Mouse (Mus musculus): ENCODE measurements around the gene Gabrb3. TPM values are rescaled to one million over a fixed set of nuclear protein-coding genes. Genes with fewer than 3 reads are reported as not detected.
A peak's percentile ranks its signal among the peaks of the same experiment; 100 is the strongest.

Gabrb3 gene
- polyA plus RNA-seq, 1 experiment from 2014 or later, result 17.0 TPM

DNA sequence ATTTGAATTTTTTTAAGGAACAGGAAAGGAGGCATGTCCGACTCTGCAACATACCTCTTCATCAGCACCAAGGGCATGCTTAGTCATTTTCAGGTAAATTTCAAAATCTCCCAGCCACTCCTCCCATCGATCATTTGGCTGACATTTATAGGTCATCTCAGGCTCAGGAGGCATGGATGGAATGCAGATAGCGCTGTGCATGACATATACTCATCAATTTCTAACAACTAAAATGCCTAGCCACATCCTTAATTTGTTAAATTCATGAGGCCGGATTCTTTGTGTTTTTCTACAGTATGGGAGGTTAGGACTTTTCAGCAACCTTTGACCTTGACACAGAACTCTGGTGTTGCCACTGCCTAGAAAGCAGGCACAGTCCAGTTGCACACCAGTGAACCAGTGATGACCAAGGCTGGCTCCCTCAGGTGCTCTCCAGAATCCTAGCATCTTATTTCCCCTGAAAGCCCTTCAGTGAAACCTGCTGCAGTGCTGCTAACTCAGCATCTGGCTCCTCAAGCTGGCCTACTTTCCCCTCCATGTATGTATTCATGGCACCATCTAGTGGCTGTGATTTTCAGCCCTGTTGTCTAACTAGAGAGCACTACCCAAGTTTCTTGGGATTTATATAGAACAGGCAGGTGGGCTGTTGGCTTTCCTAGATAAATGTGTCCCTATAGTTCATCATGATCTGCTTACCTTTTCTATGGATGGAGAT lies 54.5 kb downstream of the Gabrb3 start:
- no peaks in the 10 kb centered on the region for H3K27me3 ChIP-seq
- ATAC-seq (ENCODE audit: low FRiP score), result peak; percentile 60
- no peak overlapping the region for H3K9ac ChIP-seq
- WGBS, result 77% methylated on average over 4 of the region's 4 CpGs
- no peaks in the 10 kb centered on the region for H3K9me3 ChIP-seq (replicated peaks)
- no peak overlapping the region for H3K4me3 ChIP-seq
- no peaks in the 10 kb centered on the region for H3K36me3 ChIP-seq
- no peaks in the 10 kb centered on the region for H3K4me1 ChIP-seq
- no peak overlapping the region for H3K4me2 ChIP-seq (replicated peaks)
- no peak overlapping the region for H3K27ac ChIP-seq

DNA sequence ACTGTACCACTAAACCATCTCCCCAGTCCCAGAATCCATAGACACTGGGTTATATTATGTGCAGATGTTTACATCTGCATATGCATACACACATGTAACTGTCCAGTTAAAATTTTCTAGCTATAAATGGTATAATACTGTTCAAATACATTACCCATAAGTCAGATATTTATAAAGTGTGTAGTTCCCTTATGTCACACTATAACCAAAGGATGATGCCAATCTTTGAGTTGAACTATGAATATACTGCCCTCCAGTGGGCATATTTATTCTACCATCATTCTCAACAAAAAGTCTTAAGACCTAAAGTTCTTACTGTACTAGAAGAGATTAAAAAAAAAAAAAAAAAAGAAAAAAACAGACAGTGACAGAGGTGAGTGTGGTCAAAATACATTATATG lies 63.4 kb downstream of the Gabrb3 start:
- H3K36me3 ChIP-seq, result no peaks in the 10 kb centered on the region
- no peaks in the 10 kb centered on the region for H3K4me1 ChIP-seq
- no peak overlapping the region for H3K9ac ChIP-seq
- H3K4me2 ChIP-seq (replicated peaks), result no peak overlapping the region
- ATAC-seq (ENCODE audit: low FRiP score), result no peak
- H3K27ac ChIP-seq, result no peak overlapping the region
- no peaks in the 10 kb centered on the region for H3K9me3 ChIP-seq (replicated peaks)
- H3K4me3 ChIP-seq, result no peak overlapping the region
- H3K27me3 ChIP-seq, result no peaks in the 10 kb centered on the region

DNA sequence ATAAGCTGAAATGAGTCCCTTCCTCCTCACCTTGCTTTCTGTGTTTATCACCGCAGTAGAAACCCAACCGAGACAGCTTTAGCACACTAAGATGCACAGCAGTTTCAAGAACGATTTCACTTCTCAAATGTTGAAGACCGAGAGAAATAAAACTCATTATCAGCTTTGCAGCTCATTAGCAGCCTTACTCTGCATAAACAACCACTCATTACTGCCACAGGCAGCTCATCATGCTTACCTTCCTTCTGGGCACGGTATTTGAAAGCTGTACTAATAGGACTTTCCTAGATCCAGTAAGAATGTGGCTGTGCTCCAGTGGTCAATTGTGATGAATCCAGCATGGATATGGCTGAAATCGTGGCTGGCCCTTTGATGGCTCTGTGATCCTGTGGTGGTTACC lies 67.4 kb downstream of the Gabrb3 start:
- 87% methylated on average over 6 of the region's 6 CpGs for WGBS
- Histone ChIP-seq H3K4me1 (no peaks in the 10 kb centered on the region), H3K4me2 (replicated peaks) (no peak overlapping the region), H3K9me3 (replicated peaks) (no peaks in the 10 kb centered on the region), H3K27me3 (no peaks in the 10 kb centered on the region), H3K4me3 (no peak overlapping the region), H3K36me3 (no peaks in the 10 kb centered on the region), H3K27ac (no peak overlapping the region), H3K9ac (no peak overlapping the region)
- no peak for ATAC-seq (ENCODE audit: low FRiP score)

DNA sequence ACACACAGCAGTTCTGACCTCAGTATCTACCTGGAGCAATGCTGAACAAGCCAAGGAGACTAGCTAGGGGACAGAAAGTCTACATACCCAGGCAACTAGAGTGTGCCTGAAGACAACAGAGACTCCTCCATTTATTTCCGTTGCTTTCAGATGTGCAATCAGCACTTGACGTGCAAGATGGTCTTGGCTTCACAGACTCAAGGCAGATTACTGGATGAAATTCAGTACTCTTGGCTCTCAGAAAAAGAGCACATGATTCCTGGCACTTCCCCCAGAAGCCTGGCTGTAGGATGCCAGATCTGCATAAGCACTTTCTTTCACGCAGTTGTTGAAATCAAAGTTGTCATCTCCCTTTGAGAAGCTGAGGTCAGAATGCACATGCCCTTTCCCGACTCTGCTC lies 72.3 kb downstream of the Gabrb3 start:
- H3K4me1 ChIP-seq, result no peaks in the 10 kb centered on the region
- H3K4me2 ChIP-seq (replicated peaks), result no peak overlapping the region
- no peak overlapping the region for H3K4me3 ChIP-seq
- H3K27ac ChIP-seq, result no peak overlapping the region
- H3K36me3 ChIP-seq, result no peaks in the 10 kb centered on the region
- no peak overlapping the region for H3K9ac ChIP-seq
- H3K9me3 ChIP-seq (replicated peaks), result no peaks in the 10 kb centered on the region
- 79% methylated on average over 4 of the region's 4 CpGs for WGBS
- no peaks in the 10 kb centered on the region for H3K27me3 ChIP-seq
- ATAC-seq (ENCODE audit: low FRiP score), result no peak

DNA sequence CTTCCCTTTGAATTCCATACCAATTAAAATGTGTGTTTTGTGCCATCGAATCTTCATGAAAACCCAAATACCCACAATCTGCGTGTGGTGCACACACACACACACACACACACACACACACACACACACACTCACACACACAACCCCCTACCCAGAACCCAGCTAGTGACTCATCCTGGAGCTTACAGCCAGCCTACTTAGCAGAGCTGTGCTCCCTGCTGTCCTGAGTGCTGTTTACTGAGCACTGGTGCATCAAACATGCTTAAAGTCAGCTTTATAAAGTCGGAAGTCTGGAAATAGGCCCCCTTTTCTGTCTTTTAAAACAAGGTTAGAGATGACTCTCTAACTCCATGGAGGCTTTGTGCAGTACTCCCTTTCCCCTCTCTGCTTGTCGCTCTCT lies 83.3 kb downstream of the Gabrb3 start:
- Histone ChIP-seq H3K27me3 (peaks cover 15% of the 10 kb centered on the region), H3K9me3 (replicated peaks) (no peaks in the 10 kb centered on the region), H3K36me3 (no peaks in the 10 kb centered on the region), H3K9ac (no peak overlapping the region), H3K27ac (no peak overlapping the region), H3K4me2 (replicated peaks) (no peak overlapping the region), H3K4me1 (no peaks in the 10 kb centered on the region), H3K4me3 (no peak overlapping the region)
- ATAC-seq (ENCODE audit: low FRiP score), result no peak
- WGBS, result 78% methylated on average over 4 of the region's 4 CpGs

GRCm38 (mm10) chr7:57508860-57509632 lies 89.6 kb downstream of the Gabrb3 start:
- peaks cover 51% of the 10 kb centered on the region for H3K27me3 ChIP-seq
- H3K4me1 ChIP-seq, result peaks cover 6% of the 10 kb centered on the region
- H3K27ac ChIP-seq, result no peak overlapping the region
- H3K4me3 ChIP-seq, result peak overlapping the region; percentile 57
- peak overlapping the region; percentile 66 for H3K4me2 ChIP-seq (replicated peaks)
- WGBS, result 2% methylated on average over 71 of the region's 72 CpGs
- no peaks in the 10 kb centered on the region for H3K9me3 ChIP-seq (replicated peaks)
- no peaks in the 10 kb centered on the region for H3K36me3 ChIP-seq
- H3K9ac ChIP-seq, result peak overlapping the region; percentile 55
- ATAC-seq (ENCODE audit: low FRiP score), result peak; percentile 80

GRCm38 (mm10) chr7:57509681-57510141 lies 90.2 kb downstream of the Gabrb3 start, which contains the start of gene Gabra5:
Gene Gabra5, minus strand, starts transcription at chr7:57510059.
- peak; percentile 82 for ATAC-seq (ENCODE audit: low FRiP score)
- peak within 1 kb of the TSS; percentile 66 for H3K4me2 ChIP-seq (replicated peaks)
- H3K9me3 ChIP-seq (replicated peaks), result no peaks in the 10 kb centered on the region
- H3K36me3 ChIP-seq, result no peaks in the 10 kb centered on the region
- under 1% methylated on average over 58 of the region's 59 CpGs for WGBS
- peaks cover 51% of the 10 kb centered on the region for H3K27me3 ChIP-seq
- peak within 1 kb of the TSS; percentile 55 for H3K9ac ChIP-seq
- peak within 1 kb of the TSS; percentile 57 for H3K4me3 ChIP-seq
- no peak within 1 kb of the TSS for H3K27ac ChIP-seq
- peaks cover 6% of the 10 kb centered on the region for H3K4me1 ChIP-seq

DNA sequence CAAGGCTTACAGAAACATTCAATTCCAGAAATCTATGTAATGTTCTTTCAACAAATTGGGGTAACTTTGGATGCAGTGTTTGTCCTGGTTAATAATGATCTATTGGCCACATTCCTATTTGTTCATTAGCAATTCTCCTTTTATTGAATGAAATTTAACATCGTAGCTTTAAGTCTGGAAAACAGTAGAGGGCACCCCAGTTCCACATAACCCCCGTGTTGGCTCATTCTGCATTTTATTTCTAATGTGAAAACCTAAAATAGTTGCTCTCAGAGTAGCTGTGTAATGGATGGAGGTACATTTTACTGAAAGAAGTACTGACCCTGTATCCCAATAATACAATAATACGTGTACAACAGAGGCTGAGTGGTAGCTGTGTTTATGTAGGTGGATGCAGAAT lies 93.5 kb downstream of the Gabrb3 start:
- no peaks in the 10 kb centered on the region for H3K9me3 ChIP-seq (replicated peaks)
- H3K4me3 ChIP-seq, result no peak overlapping the region
- no peak overlapping the region for H3K9ac ChIP-seq
- no peak for ATAC-seq (ENCODE audit: low FRiP score)
- H3K27ac ChIP-seq, result no peak overlapping the region
- WGBS, result 31% methylated on average over 3 of the region's 3 CpGs
- peaks cover 35% of the 10 kb centered on the region for H3K27me3 ChIP-seq
- H3K36me3 ChIP-seq, result no peaks in the 10 kb centered on the region
- peaks cover 6% of the 10 kb centered on the region for H3K4me1 ChIP-seq
- no peak overlapping the region for H3K4me2 ChIP-seq (replicated peaks)

DNA sequence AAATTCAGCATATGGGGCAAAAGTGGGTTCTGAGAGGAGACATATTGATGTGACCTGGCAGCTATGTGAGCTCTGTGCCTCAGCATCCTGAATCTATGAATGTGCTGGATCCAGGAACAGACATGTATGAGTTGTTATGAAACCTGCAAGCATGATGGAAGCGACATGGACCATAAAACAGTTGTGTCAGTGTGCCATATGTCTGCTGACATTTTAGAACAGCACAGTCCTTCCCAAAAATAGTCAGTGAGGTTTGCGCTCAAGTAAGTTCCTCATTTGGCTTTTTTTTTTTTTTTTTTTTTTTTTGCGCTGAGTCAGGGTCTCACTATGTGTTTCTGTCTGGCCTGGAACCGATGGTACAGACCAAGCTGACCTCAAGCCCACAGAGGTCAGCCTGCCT lies 110.0 kb downstream of the Gabrb3 start:
- Histone ChIP-seq H3K4me1 (no peaks in the 10 kb centered on the region), H3K9ac (no peak overlapping the region), H3K27me3 (no peaks in the 10 kb centered on the region), H3K4me2 (replicated peaks) (no peak overlapping the region), H3K4me3 (no peak overlapping the region), H3K9me3 (replicated peaks) (no peaks in the 10 kb centered on the region), H3K27ac (no peak overlapping the region), H3K36me3 (no peaks in the 10 kb centered on the region)
- ATAC-seq (ENCODE audit: low FRiP score), result no peak
- 91% methylated on average over 4 of the region's 4 CpGs for WGBS

DNA sequence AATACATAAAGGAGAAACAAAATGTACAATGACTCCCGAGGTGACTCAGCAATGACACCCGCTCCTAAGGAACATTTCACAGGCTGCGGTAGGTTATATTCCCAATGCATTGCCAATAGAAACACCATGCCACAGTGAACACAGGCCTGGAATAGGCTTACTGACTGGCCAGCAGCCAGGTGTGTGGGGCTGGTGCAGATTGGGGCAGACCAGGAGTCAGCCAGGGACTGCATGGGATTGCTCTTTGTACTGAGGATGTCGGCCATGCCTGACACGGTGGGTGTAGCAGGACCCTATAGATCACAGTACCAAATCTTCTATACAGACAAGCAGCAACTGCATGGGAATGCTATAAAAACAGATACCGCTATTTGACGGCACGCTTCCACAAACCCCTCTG lies 110.5 kb downstream of the Gabrb3 start:
- WGBS, result 91% methylated on average over 8 of the region's 8 CpGs
- Histone ChIP-seq H3K36me3 (no peaks in the 10 kb centered on the region), H3K9me3 (replicated peaks) (no peaks in the 10 kb centered on the region), H3K4me1 (no peaks in the 10 kb centered on the region), H3K27ac (no peak overlapping the region), H3K4me3 (no peak overlapping the region), H3K27me3 (no peaks in the 10 kb centered on the region), H3K9ac (no peak overlapping the region), H3K4me2 (replicated peaks) (no peak overlapping the region)
- no peak; the same call in 1 of the 2 replicates for ATAC-seq (ENCODE audit: low FRiP score)

DNA sequence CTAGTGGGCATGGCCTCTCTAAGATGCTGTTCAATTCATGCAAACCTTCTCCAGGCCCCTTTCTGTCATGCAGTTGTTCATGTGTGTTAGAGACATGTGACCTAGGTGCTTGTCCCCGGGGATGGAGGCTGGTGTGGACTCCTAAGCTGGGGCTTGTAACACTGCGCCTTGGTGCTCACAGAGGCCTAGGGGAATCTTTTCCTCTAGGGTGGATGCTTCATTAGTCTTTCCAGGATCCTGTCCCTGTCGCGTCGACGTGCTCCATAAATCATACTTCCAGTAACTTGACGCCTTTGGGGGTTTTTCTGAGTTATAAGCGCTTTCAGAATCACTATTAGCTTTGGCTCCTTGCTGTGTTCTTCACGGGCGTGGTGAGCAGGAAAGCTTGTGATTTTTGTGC lies 113.2 kb downstream of the Gabrb3 start:
- Histone ChIP-seq H3K4me1 (no peaks in the 10 kb centered on the region), H3K9ac (no peak overlapping the region), H3K9me3 (replicated peaks) (no peaks in the 10 kb centered on the region), H3K4me2 (replicated peaks) (no peak overlapping the region), H3K27ac (no peak overlapping the region), H3K36me3 (no peaks in the 10 kb centered on the region), H3K27me3 (no peaks in the 10 kb centered on the region), H3K4me3 (no peak overlapping the region)
- no peak for ATAC-seq (ENCODE audit: low FRiP score)
- 80% methylated on average over 10 of the region's 10 CpGs for WGBS

DNA sequence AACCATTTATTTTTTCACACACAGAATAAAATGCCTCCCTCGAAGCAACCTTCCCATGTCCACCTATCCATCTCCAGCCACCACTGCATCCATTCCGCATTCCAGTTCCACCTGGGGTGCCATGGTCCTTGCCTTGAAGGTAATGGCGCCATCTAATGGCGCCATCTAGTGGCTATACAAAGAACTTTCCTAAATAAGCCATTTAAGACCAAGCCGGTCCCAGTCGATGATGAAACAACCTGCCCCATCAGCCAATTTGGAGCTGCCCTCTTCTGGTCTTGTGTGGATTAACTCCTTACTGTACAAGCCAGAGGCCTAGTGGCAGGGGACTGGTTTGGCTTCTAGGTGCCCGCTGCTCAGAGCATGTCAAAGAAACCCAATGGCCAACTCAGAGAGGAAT lies 119.1 kb downstream of the Gabrb3 start:
- ATAC-seq (ENCODE audit: low FRiP score), result no peak
- Histone ChIP-seq H3K9me3 (replicated peaks) (no peaks in the 10 kb centered on the region), H3K4me1 (no peaks in the 10 kb centered on the region), H3K27me3 (no peaks in the 10 kb centered on the region), H3K4me2 (replicated peaks) (no peak overlapping the region), H3K27ac (no peak overlapping the region), H3K4me3 (no peak overlapping the region), H3K36me3 (no peaks in the 10 kb centered on the region), H3K9ac (no peak overlapping the region)
- WGBS, result 21% methylated on average over 7 of the region's 7 CpGs

Measured in hindbrain, embryonic 12.5 days (tissue).